Mouse (Mus musculus) brain, embryonic 14.5 days (tissue): ENCODE measurements at regions not wholly inside any gene's neighbourhood (a gene's known extent, or its start where the extent isn't known, plus 50 kb on each side); places are given as distances from the start of the nearest gene placed in this dataset.
"Not testable (repeated sequence)": the region's sequence is repeated elsewhere in the genome, so short reads cannot be mapped to it uniquely, and the experiment has no call there.

Experiments used
- CTCF ChIP-seq: fragments of 200-500 bp; IDR thresholded peaks from 2 replicates; pipeline ENCODE4 v1.5.1; 2012; ENCODE audit warnings: inconsistent platforms, mild to moderate bottlenecking, moderate library complexity, borderline replicate concordance; ENCODE audit not compliant: insufficient read depth, insufficient read length; ENCODE audit errors: extremely low read depth
- POLR2A ChIP-seq: fragments of 200-500 bp; IDR thresholded peaks from 2 replicates; pipeline ENCODE4 v1.6.1; 2012; ENCODE audit warnings: mild to moderate bottlenecking, inconsistent platforms, borderline replicate concordance; ENCODE audit not compliant: poor library complexity, insufficient read depth, insufficient read length, severe bottlenecking; ENCODE audit errors: extremely low read depth

GRCm38 (mm10) chr12:113625221-113625620 is 81.5 kb downstream of the Adam6a start:
- not testable (repeated sequence) for TF ChIP-seq POLR2A, CTCF
